Mouse (Mus musculus) cerebellum, postnatal 10 days (tissue): Measurements from ENCODE around the gene Olfr1132.
"Not testable (repeated sequence)": the region's sequence is repeated elsewhere in the genome, so short reads cannot be mapped to it uniquely, and the experiment has no call there.

Experiments
- DNase-seq, 2 experiments: peaks; one replicate each; pipeline ENCODE4 v3.0.0; 2021; ENCODE audit warnings: mixed read lengths in 2 of 2

Olfr1132 gene

GRCm38 (mm10) chr2:87637435-87637834 is at the start of gene Olfr1132:
Gene Olfr1132, minus strand, starts transcription at chr2:87637535.
- DNase-seq = no peak

- no peak for DNase-seq
Observed at GRCm38 (mm10) chr2:87673564-87673963, 36.2 kb upstream of the Olfr1132 start, which contains the start of gene Olfr1135. Gene Olfr1135, minus strand, starts transcription at chr2:87673664.

GRCm38 (mm10) chr2:87658360-87658759 is 21.0 kb upstream of the Olfr1132 start, which contains the start of gene Olfr1134:
Gene Olfr1134, minus strand, starts transcription at chr2:87658460.
- DNase-seq = no peak

GRCm38 (mm10) chr2:87647274-87647673 is 9.9 kb upstream of the Olfr1132 start, which contains the start of gene Olfr1133:
Gene Olfr1133, minus strand, starts transcription at chr2:87647374.
- no peak for DNase-seq

- no peak for DNase-seq
Observed at GRCm38 (mm10) chr2:87642441-87642840, 5.1 kb upstream of the Olfr1132 start.

GRCm38 (mm10) chr2:87626804-87627203 is 10.5 kb downstream of the Olfr1132 start, which contains the start of gene Olfr1131:
Gene Olfr1131, plus strand, starts transcription at chr2:87627104.
- DNase-seq = no peak

GRCm38 (mm10) chr2:87605912-87606311 is 31.4 kb downstream of the Olfr1132 start, which contains the start of gene Olfr1130:
Gene Olfr1130, plus strand, starts transcription at chr2:87606212.
- DNase-seq = not testable (repeated sequence)
